ENCODE assay signal across 10 mouse cellular contexts in genomic region chr14:17850355-17850754, GRCm38 (mm10).
"Had no signal": no experiment of that assay in that cellular context is flagged by ENCODE, and none has a peak within 500 bp of the region (broad histone marks: within the 10 kb centered on the region; RNA-seq: fewer than 3 reads in every experiment).

No protein-coding gene starts in this region.

- DNase-seq: lung, adult 2 months; lung, postnatal 10 days; right cerebral cortex, adult 18-20 months; right cerebral cortex, postnatal 25 days; thymus, postnatal 4 days had no signal

- H3K4me1 ChIP-seq: limb, embryonic 10.5 days; liver, embryonic 15.5 days; midbrain, embryonic 13.5 days had no signal

- H3K36me3 ChIP-seq: limb, embryonic 10.5 days; liver, embryonic 15.5 days; midbrain, embryonic 13.5 days had no signal

- H3K9ac ChIP-seq: liver, embryonic 15.5 days; midbrain, embryonic 13.5 days had no signal

- H3K4me2 ChIP-seq: liver, embryonic 11.5 days; liver, embryonic 15.5 days; midbrain, embryonic 13.5 days had no signal

- H3K27ac ChIP-seq: left cerebral cortex, adult 2 months; limb, embryonic 10.5 days; liver, embryonic 15.5 days; midbrain, embryonic 13.5 days had no signal

- H3K27me3 ChIP-seq: liver, embryonic 15.5 days; midbrain, embryonic 13.5 days had no signal

- H3K9me3 ChIP-seq: limb, embryonic 10.5 days; liver, embryonic 15.5 days; midbrain, embryonic 13.5 days had no signal

- ATAC-seq: midbrain, embryonic 13.5 days had no signal

- H3K4me3 ChIP-seq: left cerebral cortex, adult 2 months; limb, embryonic 10.5 days; liver, embryonic 15.5 days; midbrain, embryonic 13.5 days had no signal
